Mouse (Mus musculus): ENCODE measurements around the gene Cd4.

DNA sequence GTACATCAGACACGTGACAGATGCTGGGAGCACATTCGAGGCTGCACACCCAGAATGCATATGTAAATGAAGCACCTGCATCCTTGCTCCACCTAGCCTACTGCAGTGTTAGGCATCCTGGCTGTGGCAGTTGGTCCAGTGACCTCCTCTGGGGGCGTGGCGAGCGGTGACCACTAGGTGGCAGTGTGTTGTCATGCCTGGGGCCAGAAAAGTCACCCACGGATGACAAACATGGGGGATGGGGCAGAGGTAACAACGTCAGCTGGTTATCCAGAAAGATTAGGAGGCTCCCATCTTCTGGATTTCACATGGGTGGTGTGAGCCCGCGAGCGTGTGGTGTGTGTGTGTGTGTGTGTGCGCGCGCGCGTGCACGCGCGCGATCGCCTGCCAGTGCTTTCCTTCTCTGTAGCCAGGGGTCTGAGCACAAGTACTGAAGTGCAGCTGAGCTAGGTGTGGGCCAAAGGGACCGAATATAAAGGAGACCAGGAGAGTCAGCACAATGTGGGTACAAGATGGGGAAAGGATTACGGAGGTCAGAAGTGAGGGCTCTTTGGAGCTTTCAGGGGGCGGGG is 15.6 kb upstream of the Cd4 start:
- TF ChIP-seq CTCF (IDR thresholded peaks at IDR 0.05; ENCODE audit: borderline replicate concordance, insufficient read depth, low read length) (peak; percentile 94), POLR2A (IDR thresholded peaks at IDR 0.05; ENCODE audit: low read depth, low read length) (peak; percentile 48)
